Mouse (Mus musculus): Measurements from ENCODE around the gene Tnpo1.

GRCm38 (mm10) chr13:98896434-98897126 is 29.6 kb downstream of the Tnpo1 start:
- TF ChIP-seq CEBPB (IDR thresholded peaks at IDR 0.05; ENCODE audit: low read depth) (no peak), CTCF (IDR thresholded peaks at IDR 0.05; ENCODE audit: control insufficient read depth, insufficient read depth, insufficient read length) (no peak), FOSL1 (IDR thresholded peaks at IDR 0.05; ENCODE audit: insufficient read depth, low read length, poor library complexity, severe bottlenecking) (no peak), USF1 (IDR thresholded peaks at IDR 0.05; ENCODE audit: low read depth) (no peak), MAX (IDR thresholded peaks at IDR 0.05) (no peak), MYOD1 (IDR thresholded peaks at IDR 0.05; ENCODE audit: control insufficient read depth, insufficient read length, low read depth) (no peak)
